Mouse (Mus musculus) adrenal gland, adult 18-20 months (tissue): Measurements from ENCODE around the gene Atp1a1. TPM values are rescaled to one million over a fixed set of nuclear protein-coding genes. Genes with fewer than 3 reads are reported as not detected.
A peak's percentile ranks its signal among the peaks of the same experiment; 100 is the strongest.

Experiments
- DNase-seq, 2 experiments: peaks; one replicate each; pipeline ENCODE4 v3.0.0; 2021 to 2022; ENCODE audit warnings: low spot score in 2 of 2
- long read RNA-seq, 2 experiments: library from polyadenylated mRNA; stranded (forward); transcript quantifications; one replicate each; pipeline ENCODE4 v2.0.0; 2021
- total RNA-seq, 2 experiments: library from RNA; stranded (reverse); gene quantifications; 1 replicate in 1 of 2; 2 replicates in 1 of 2; pipeline ENCODE4 v1.2.3; 2021

The Atp1a1 gene
- 100 to 1,000 TPM; 737 to 778 TPM for total RNA-seq
- long read RNA-seq, experiment 1, transcript Atp1a1-201 (23 exons, 3,679 nt) = major isoform, 133 of 167 reads
- long read RNA-seq, experiment 1, partial matches to known transcripts = 23 of 167 reads
- long read RNA-seq, experiment 1, other reads (novel, unspliced or antisense) = 11 of 167 reads
- long read RNA-seq, experiment 2, transcript Atp1a1-201 (23 exons, 3,679 nt) = major isoform, 20 of 76 reads
- long read RNA-seq, experiment 2, partial matches to known transcripts = 20 of 76 reads
- long read RNA-seq, experiment 2, other reads (novel, unspliced or antisense) = 35 of 76 reads

GRCm38 (mm10) chr3:101604550-101605223 is at the start of gene Atp1a1:
Atp1a1 (minus strand) TSS chr3:101604684.
- peak; percentile 99 to 100 for DNase-seq

DNA sequence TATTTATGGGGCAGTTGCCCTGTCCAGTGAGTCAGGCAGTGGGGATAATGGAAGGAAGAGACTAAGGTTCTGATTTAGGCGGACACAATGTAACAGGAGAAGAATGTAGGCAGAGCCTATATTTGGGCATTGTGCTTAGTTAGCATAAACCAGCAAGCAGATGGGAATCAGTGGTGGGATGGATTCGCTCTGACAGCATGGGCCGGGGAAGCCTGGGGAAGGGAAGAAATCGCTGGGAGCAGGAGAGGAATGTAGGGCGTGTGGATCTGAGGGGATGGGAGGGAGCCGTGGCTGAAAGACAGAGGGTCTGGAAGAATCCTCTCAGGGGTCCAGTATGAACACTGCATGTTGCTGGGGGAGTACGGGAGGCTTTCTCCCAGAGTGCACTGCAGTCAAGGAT is 49.0 kb upstream of the Atp1a1 start:
- DNase-seq = no peak

DNA sequence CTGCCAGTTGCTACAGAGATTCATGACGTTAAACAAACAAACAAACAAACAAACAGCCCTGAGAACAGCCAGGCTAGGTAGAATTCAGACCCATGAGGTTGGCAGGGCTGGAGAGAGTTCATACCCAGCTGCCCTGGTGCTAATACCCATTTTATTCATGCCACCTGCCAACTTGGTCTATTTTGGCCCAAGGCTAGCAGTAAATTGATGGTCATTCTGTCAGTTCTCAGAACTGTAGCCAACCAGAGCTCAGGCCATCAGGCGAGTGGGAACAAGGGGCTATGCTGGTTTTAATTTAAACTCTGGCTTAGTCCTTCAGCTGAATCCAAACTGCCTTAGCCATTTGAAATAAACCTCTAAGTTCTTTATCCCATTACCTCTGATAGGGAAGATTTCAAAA is 48.5 kb upstream of the Atp1a1 start:
- DNase-seq = no peak

DNA sequence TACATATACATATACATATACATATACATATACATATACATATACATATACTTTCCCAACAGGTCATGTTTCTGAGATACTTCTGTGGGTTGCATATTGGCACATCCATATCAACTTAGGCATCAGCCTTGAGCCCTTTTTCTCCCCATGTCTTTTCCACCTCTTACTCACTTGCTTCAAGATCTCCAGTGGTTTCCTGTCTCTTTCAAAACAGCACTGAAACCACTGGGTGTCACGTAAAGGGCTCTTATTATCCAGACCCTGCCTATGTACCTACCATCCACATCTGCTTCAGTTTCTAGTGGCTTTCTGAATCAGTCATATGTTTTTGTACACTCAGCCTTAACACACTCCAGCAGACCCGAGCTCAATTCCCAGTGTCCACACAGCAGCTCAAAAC is 45.8 kb upstream of the Atp1a1 start:
- DNase-seq = no peak

- no peak for DNase-seq
Observed at GRCm38 (mm10) chr3:101649271-101649670, 44.8 kb upstream of the Atp1a1 start.

DNA sequence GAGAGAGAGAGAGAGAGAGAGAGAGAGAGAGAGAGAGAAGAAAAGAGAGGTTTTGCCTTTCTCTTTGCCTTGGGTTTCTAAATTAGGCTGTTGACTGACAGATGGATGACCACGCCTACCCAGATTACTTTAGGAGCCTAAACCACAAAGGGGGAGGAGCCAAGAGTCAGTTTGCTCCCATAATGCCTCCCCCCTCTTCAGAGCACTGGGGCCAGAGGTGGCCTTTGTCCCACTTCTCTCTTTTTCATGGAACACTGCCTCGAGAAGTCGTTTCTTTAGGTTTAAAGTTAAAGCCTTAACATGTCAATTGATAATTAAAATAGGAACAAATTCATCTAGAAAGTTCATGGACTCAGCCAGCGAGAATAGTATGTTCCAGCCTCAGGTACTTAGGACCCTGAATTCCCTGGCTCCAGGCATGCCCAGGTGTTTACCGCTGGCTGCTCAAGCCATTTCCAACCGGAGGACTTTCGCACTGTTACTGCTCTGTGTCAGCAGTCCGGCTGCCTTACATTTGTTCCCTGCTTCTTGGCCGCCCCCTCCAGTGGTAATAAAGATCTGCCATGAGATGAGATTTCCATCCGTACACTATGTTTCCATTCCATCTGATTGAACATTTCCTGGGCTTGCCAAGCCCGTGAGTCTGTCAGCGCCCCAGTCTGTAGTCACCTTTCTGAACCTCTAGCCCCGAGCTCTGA is 43.8 kb upstream of the Atp1a1 start:
- no peak for DNase-seq

DNA sequence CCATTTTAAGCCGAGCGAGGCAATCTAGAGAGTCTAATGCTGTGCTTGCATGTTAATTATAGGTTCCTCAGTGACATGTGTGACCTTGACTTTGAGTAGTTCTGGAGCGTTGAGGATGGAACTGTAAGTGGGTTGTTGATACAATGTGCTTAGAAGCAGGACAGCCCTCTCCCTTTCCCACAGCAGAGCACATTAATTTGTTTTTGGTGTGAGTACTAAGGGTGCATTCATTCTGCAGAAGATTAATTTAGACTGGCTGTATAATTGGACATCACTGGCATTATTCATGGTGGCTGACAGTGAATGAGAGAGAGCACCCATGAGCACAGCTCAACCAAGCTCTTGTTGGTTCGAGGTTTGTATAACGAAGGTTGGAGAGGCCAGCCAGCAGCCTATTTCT is 42.3 kb upstream of the Atp1a1 start:
- no peak for DNase-seq

DNA sequence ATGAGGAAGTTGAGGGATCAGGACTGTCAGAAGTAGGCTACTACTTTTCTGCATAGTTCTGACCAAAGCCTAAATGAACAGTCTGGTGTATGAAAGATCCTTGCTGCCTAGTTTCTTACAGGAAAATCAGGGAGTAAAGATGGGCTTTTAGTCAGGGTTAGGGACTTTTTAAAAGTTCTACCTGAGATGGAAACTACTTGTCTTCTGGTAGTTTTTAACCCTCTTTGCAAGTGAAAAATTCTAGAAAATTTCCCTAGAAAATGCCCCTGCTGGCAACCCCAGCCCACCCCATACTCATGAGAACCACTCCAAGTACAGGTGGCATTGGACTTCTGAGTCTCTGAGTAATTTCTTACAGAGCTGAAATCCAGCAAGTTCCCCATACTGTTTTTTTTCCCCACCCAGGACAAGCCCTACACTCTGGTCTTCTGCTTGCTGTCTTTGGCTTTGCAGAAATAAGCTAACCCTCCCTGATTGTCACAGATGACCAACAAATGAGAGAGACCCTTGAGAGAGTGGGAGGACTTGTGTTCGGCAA is 41.2 kb upstream of the Atp1a1 start:
- no peak for DNase-seq

DNA sequence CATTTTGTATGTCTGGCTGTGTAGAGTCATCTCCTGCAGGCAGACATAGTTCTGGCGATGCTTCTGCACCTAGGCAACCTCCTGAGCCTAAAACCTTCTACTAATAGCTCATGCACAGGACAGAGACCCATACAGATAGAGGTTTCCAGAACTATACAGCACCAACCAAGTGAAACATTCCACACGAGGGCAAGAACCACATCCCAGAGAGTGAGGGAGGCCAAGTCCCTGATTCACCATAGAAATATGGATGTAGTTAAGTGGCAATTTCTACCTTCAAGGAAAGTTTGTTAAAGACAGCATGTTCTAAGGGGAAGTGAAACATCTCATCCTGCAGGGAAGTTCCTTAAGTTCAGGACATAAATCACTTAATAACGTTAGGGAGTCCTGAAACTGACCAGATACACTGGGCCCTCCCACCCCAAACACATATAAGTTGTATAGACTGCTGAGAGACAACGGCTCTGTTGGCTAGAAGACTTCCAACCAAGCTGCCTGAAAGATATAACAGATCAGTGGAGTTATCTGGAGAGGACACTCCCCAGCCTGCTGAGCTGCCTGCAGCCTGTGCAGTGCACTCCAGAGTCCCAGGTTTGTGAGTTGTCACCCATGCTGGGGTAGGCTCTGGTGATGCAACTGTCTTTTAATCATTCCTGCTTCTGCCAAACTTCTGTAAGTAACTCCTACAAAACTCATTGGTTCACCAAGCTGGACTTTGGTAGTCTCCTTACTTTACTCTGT is 39.7 kb upstream of the Atp1a1 start:
- DNase-seq = no peak

DNA sequence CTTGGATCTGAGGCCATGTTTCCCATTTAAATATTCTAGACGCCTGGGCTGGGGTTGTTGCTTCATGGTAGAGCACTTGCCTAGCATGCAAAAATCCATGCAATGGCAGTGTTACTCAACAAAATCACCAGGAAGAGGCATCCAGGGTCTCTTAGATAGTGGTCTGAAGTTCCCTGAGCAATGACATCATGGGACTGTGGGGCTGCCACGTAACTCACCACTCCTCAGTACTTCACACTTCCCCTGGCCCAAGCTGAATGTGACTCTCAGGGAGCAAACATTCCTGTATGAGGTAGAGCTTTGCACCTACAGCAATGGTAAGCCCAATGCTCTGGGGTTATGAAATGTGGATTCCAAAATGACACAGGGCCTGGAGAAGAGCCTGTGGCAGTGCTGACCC is 38.8 kb upstream of the Atp1a1 start:
- no peak for DNase-seq

DNA sequence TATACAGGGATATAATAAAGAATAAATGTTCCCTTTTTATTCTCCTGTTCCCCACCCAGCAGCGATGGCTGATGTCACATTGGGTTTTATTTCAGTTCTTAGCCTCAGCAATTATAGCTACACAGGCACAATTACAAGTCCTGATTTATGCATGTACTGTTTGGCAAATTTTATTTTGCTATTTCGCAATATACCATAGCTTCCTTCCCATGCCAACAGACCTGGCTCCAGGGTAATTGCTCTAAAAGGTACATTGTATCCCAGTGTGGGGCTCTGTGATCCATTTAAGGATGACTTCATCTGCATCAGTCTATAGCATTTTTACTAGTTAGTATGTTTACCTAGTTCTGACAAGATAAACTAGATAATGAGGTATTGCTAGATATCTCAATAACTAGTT is 33.7 kb upstream of the Atp1a1 start:
- no peak for DNase-seq

DNA sequence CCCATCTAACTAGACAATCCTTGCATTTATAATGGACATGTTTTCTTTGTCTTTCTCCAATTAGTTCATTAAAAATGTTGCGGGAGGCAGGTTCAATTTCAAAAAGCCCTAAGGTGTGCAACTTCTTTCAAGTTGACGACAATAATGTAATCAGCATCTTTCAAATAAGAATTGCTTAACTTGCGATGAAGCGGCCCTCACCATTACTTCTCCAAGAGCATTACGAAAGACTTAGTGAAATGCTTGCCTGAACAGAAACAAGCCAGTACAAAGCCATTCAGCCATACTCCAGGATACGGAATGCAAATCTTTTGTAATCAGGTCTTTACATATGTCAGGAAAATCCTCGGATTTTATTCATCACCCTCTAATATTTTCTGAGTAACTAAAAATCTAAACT is 32.0 kb upstream of the Atp1a1 start:
- no peak for DNase-seq

GRCm38 (mm10) chr3:101636086-101636485 is 31.6 kb upstream of the Atp1a1 start:
- DNase-seq = no peak

DNA sequence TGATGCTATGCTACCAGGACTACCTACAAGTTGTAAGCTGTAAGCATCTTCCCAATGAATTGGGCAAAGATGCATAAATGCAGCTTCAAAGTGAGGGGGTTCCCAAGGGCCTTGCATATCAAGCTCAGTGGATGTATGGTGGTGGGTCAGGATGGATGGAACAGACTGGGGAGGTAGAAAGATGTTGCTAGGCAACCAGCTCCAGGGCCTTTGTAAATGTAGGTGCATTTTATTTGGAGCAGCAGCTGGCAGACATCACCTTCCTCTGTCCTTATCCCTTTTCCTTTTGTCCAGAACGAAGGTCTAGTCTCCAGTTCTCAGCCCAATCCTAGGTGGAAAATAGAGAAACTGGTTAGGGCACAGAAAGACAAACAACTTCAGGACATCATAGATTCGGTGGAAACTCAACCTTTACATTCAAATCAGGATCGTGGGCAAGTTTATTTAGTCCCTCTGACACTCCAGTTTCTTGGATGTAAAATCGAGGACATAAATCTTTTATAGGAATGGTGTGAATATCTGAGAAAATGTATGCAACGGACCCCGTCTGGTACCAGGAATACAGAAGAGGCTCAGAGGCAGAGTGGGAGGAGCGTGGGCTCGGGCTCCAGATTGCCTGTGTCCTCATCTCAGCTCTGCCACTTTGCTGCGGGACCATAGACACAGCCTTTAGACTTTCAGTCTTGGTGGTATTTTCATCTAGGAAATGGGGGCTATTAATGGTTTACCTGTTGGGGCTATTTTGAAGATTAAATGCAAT is 29.8 kb upstream of the Atp1a1 start:
- no peak for DNase-seq

- no peak for DNase-seq
Observed at GRCm38 (mm10) chr3:101628255-101628654, 23.8 kb upstream of the Atp1a1 start.

- DNase-seq = no peak
Observed at GRCm38 (mm10) chr3:101624287-101624686, 19.8 kb upstream of the Atp1a1 start.

DNA sequence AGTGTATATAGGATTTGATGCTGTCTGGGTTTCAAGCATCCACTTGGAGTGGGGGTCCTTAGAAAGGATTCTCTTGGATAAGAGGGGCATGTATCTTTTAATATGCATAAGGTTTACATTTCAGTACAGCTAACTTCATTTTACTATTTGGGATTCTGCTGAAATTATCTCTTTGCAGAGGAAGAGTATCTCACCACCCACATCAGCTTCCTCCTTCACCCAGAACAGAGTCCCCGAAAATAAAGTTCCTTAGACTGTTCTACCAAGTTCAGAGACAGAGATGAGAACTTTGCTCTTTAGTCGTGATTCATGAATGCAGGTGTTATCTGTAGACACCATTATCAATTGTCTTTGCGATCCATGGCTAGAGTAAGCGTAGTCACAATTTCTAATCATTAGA is 14.5 kb upstream of the Atp1a1 start:
- DNase-seq = no peak

DNA sequence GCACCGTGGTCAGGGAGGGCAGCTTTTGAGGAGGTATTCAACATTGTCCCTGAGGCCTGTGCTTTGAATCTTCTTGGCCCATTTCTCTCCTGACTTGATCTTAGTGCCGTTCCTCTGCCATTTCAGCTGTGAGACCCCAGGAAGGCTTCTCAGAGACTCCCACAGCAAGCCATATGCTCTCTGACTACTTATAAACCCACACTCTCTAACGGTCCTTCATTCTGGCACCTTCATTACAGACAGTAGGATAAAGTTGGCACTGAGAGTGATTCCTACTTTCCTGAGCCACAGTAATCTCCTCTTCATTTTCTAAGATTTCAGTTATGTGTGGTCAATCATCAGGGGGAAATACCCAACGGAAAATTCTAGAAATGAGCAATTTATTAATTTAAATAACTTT is 14.0 kb upstream of the Atp1a1 start:
- no peak for DNase-seq

- no peak for DNase-seq
Observed at GRCm38 (mm10) chr3:101617451-101617850, 13.0 kb upstream of the Atp1a1 start.

DNA sequence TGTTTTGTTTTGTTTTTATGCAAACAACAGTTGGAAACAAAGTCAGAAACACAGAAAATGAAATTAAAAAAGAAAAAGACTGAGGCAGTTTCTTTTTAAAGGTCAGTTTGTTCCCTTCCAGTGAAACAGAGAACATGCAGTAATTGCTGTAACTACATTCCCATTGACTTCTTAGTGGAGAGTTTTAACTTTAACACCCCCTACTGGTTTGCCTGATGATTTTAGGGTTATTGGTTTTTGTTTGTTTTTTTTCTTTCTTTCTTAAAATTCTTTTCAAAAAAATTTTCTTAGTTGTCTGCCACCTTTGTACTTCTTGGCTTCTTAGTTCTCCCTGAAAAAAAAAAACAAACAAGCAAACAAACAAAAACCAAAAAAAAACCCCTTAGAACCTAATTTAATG is 12.5 kb upstream of the Atp1a1 start:
- DNase-seq = no peak

DNA sequence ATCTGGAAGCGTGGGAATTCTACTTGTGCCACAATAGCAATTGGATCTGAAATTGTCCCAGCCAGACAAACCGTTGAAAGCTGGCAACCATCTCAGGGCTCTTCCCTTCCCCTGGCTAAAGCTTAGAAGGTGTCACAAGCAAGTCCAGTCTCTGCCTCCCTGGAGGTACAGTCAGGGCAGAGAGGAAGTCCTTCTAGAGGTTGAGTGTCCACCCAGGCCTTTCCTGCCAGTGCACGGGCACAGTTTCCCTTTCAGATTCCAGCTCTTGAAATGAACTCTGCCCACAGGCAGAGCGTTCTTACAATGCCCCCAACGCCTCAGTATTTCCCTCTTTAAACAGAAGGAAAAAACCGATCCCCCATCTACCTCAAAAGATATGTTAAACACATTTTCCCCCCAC is 11.4 kb upstream of the Atp1a1 start:
- DNase-seq = no peak
